Mouse (Mus musculus): Measurements from ENCODE around the gene Cables2. TPM values are rescaled to one million over a fixed set of nuclear protein-coding genes. Genes with fewer than 3 reads are reported as not detected.

Cables2 gene
- total RNA-seq, 1 experiment: 13.4 TPM

DNA sequence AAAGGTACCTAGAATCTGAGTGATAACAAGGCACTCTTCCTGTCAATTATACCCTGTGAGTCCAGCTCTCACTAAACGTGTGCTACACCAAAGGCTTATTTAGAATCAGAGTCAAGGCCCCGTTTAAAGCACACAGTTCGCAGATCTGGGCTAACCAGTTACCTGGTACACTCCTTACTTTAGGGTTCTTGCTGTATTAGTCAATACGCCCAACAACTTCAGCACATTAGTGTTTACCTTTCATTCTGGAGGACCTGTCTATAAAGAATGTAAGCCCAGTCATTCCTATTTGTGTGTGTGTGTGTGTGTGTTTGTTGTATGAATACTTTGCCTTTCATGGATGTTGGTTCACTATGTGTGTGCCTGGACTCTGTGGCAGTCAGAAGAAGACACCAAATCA is 30.2 kb downstream of the Cables2 start:
- no peak overlapping the region for H3K4me3 ChIP-seq (ENCODE audit: insufficient read depth in 1 of 2, low read depth in 1 of 2, low read length in 2 of 2, poor library complexity in 1 of 2, severe bottlenecking in 1 of 2)
- no peaks in the 10 kb centered on the region for H3K9me3 ChIP-seq (ENCODE audit: control insufficient read depth, insufficient read depth, low read depth, low read length)
- no peak overlapping the region for H3K9ac ChIP-seq (ENCODE audit: insufficient read depth, low read depth, low read length, poor library complexity, severe bottlenecking)
- H3K36me3 ChIP-seq (ENCODE audit: control insufficient read depth, insufficient read depth, low read length, poor library complexity, severe bottlenecking): no peaks in the 10 kb centered on the region
- no peak for TF ChIP-seq ZNF384 (IDR thresholded peaks at IDR 0.05; ENCODE audit: low read depth, low read length)
- no peak for TF ChIP-seq MAFK (IDR thresholded peaks at IDR 0.05; ENCODE audit: insufficient read depth, low read depth, low read length)
- TF ChIP-seq CHD2 (IDR thresholded peaks at IDR 0.05; ENCODE audit: low read depth, low read length): no peak
- no peak for TF ChIP-seq ZC3H11A (IDR thresholded peaks at IDR 0.05; ENCODE audit: borderline replicate concordance, low read depth, low read length)
- no peak for TF ChIP-seq HCFC1 (IDR thresholded peaks at IDR 0.05; ENCODE audit: borderline replicate concordance, insufficient read depth, low read length)
- H3K4me1 ChIP-seq (ENCODE audit: control insufficient read depth in 2 of 2, insufficient read depth in 2 of 2, low read length in 2 of 2, poor library complexity in 1 of 2): peaks cover 2 to 4% of the 10 kb centered on the region in 2 experiments; a peak in 3 of 4 replicates
- DNase-seq (ENCODE audit: low read depth, low spot score): no peak
- no peak overlapping the region for H3K27ac ChIP-seq (ENCODE audit: insufficient read depth, low read depth, low read length, poor library complexity, severe bottlenecking)
- in situ Hi-C loops (cut with MboI; ENCODE audit: low sequenced_read_pairs in 2 of 2, unreplicated experiment in 2 of 2): no loop called here

DNA sequence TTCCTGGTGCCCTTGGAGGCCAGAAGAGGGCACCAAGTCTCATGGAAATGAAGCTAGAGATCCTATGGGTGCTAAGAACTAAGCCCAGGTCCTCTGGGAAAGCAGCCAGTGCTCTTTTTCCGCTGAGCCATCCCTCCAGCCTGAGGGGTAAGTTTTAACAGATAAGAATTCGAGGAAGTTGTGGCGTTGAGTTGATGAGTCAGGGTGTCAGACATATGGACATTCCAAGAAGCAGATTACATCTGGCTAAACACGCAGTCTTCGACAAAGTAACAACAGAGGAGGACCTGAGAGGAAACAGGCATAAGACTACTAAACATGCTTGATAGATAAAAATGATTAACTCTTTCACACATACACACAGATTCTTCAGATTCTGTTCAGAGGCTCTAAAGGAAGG is 34.7 kb downstream of the Cables2 start:
- TF ChIP-seq ZNF384 (IDR thresholded peaks at IDR 0.05; ENCODE audit: low read depth, low read length) (no peak), CHD2 (IDR thresholded peaks at IDR 0.05; ENCODE audit: low read depth, low read length) (no peak), ZC3H11A (IDR thresholded peaks at IDR 0.05; ENCODE audit: borderline replicate concordance, low read depth, low read length) (no peak), MAFK (IDR thresholded peaks at IDR 0.05; ENCODE audit: insufficient read depth, low read depth, low read length) (no peak), HCFC1 (IDR thresholded peaks at IDR 0.05; ENCODE audit: borderline replicate concordance, insufficient read depth, low read length) (no peak)
- no peaks in the 10 kb centered on the region for H3K36me3 ChIP-seq (ENCODE audit: control insufficient read depth, insufficient read depth, low read length, poor library complexity, severe bottlenecking)
- in situ Hi-C loops (cut with MboI; ENCODE audit: low sequenced_read_pairs in 2 of 2, unreplicated experiment in 2 of 2): no loop called here
- no peak overlapping the region for H3K4me3 ChIP-seq (ENCODE audit: insufficient read depth in 1 of 2, low read depth in 1 of 2, low read length in 2 of 2, poor library complexity in 1 of 2, severe bottlenecking in 1 of 2)
- peaks cover 12 to 36% of the 10 kb centered on the region in 2 experiments for H3K4me1 ChIP-seq (ENCODE audit: control insufficient read depth in 2 of 2, insufficient read depth in 2 of 2, low read length in 2 of 2, poor library complexity in 1 of 2)
- H3K27ac ChIP-seq (ENCODE audit: insufficient read depth, low read depth, low read length, poor library complexity, severe bottlenecking): peak overlapping the region; percentile 67; the same call in 1 of the 2 replicates
- H3K9ac ChIP-seq (ENCODE audit: insufficient read depth, low read depth, low read length, poor library complexity, severe bottlenecking): no peak overlapping the region
- no peaks in the 10 kb centered on the region for H3K9me3 ChIP-seq (ENCODE audit: control insufficient read depth, insufficient read depth, low read depth, low read length)
- DNase-seq (ENCODE audit: low read depth, low spot score): no peak

DNA sequence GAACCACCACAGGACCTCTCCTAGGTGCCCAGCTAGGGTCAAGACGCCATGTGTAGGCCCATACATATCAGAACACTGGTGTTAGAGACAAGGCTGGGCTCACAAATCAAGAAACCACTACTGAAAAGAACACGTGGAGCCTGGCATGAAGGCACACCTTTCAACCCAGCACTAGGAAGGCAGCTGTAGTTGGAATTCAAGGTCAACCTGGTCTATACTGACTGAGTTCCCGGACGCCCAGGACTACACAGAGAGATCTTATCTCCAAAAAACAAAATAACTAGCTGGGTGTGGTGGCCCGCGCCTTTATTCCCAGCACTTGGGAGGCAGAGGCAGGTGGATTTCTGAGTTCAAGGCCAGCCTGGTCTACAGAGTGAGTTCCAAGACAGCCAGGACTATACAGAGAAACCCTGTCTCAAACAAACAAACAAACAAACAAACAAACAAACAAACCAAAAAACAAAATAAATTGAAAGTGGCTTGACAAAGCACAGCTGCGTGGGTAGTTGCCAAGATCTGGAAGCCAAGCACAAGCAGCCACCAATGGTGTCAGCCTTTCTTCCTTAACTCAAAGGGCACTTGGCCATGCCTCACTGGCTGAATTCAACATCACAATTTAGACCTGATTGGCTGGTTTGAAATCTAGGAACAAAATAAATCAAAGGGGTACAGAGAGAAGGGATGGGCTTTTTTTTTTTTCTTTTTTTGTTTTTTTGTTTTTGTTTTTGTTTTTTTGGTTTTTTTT is 35.5 kb downstream of the Cables2 start:
- Histone ChIP-seq H3K4me3 (ENCODE audit: insufficient read depth in 1 of 2, low read depth in 1 of 2, low read length in 2 of 2, poor library complexity in 1 of 2, severe bottlenecking in 1 of 2) (no peak overlapping the region), H3K36me3 (ENCODE audit: control insufficient read depth, insufficient read depth, low read length, poor library complexity, severe bottlenecking) (no peaks in the 10 kb centered on the region), H3K27ac (ENCODE audit: insufficient read depth, low read depth, low read length, poor library complexity, severe bottlenecking) (peak overlapping the region; percentile 94), H3K9me3 (ENCODE audit: control insufficient read depth, insufficient read depth, low read depth, low read length) (no peaks in the 10 kb centered on the region), H3K9ac (ENCODE audit: insufficient read depth, low read depth, low read length, poor library complexity, severe bottlenecking) (peak overlapping the region; percentile 54; the same call in 1 of the 2 replicates), H3K4me1 (ENCODE audit: control insufficient read depth in 2 of 2, insufficient read depth in 2 of 2, low read length in 2 of 2, poor library complexity in 1 of 2) (peaks cover 12 to 36% of the 10 kb centered on the region in 2 experiments)
- in situ Hi-C loops (cut with MboI; ENCODE audit: low sequenced_read_pairs in 2 of 2, unreplicated experiment in 2 of 2): no loop called here
- TF ChIP-seq MAFK (IDR thresholded peaks at IDR 0.05; ENCODE audit: insufficient read depth, low read depth, low read length) (no peak), ZNF384 (IDR thresholded peaks at IDR 0.05; ENCODE audit: low read depth, low read length) (peak; percentile 55; the same call in 1 of the 2 replicates), ZC3H11A (IDR thresholded peaks at IDR 0.05; ENCODE audit: borderline replicate concordance, low read depth, low read length) (no peak)
- DNase-seq (ENCODE audit: low read depth, low spot score): no peak

DNA sequence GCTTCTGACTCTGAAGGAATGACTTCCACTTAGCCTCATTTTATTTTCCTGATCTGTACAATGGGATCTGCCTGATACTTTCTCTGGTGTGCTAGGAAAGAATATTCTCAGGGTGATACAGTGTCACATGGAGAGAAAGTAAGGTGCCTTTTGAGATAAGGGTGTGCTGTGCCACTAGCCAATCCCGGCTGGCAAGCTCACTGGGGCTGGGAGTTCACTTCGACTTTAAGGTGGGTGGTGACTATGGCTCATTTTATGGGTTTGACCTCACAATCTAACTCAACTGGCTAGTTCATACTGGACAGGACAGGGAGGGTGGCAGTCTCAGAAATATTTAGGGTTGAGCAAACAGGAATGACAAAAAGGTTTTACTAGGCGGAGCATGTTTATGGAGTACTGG is 36.4 kb downstream of the Cables2 start:
- H3K4me1 ChIP-seq (ENCODE audit: control insufficient read depth in 2 of 2, insufficient read depth in 2 of 2, low read length in 2 of 2, poor library complexity in 1 of 2): peaks cover 12 to 36% of the 10 kb centered on the region in 2 experiments
- in situ Hi-C loops (cut with MboI; ENCODE audit: low sequenced_read_pairs in 2 of 2, unreplicated experiment in 2 of 2): no loop called here
- no peak overlapping the region for H3K4me3 ChIP-seq (ENCODE audit: insufficient read depth in 1 of 2, low read depth in 1 of 2, low read length in 2 of 2, poor library complexity in 1 of 2, severe bottlenecking in 1 of 2)
- peak overlapping the region; percentile 54; the same call in 1 of the 2 replicates for H3K9ac ChIP-seq (ENCODE audit: insufficient read depth, low read depth, low read length, poor library complexity, severe bottlenecking)
- no peak for TF ChIP-seq ZNF384 (IDR thresholded peaks at IDR 0.05; ENCODE audit: low read depth, low read length)
- TF ChIP-seq HCFC1 (IDR thresholded peaks at IDR 0.05; ENCODE audit: borderline replicate concordance, insufficient read depth, low read length): no peak
- TF ChIP-seq ZC3H11A (IDR thresholded peaks at IDR 0.05; ENCODE audit: borderline replicate concordance, low read depth, low read length): no peak
- TF ChIP-seq CHD2 (IDR thresholded peaks at IDR 0.05; ENCODE audit: low read depth, low read length): no peak
- no peak for TF ChIP-seq MAFK (IDR thresholded peaks at IDR 0.05; ENCODE audit: insufficient read depth, low read depth, low read length)
- H3K9me3 ChIP-seq (ENCODE audit: control insufficient read depth, insufficient read depth, low read depth, low read length): no peaks in the 10 kb centered on the region
- peak overlapping the region; percentile 94 for H3K27ac ChIP-seq (ENCODE audit: insufficient read depth, low read depth, low read length, poor library complexity, severe bottlenecking)
- no peaks in the 10 kb centered on the region for H3K36me3 ChIP-seq (ENCODE audit: control insufficient read depth, insufficient read depth, low read length, poor library complexity, severe bottlenecking)
- DNase-seq (ENCODE audit: low read depth, low spot score): no peak

All from ES-E14 (cell line).